Mouse (Mus musculus): ENCODE data around the gene Gng7. TPM values are rescaled to one million over a fixed set of nuclear protein-coding genes. Genes with fewer than 3 reads are reported as not detected.

The Gng7 gene
- total RNA-seq, 4 experiments from 2014 or later: 1.1 to 2.7 (median 1.7) TPM

DNA sequence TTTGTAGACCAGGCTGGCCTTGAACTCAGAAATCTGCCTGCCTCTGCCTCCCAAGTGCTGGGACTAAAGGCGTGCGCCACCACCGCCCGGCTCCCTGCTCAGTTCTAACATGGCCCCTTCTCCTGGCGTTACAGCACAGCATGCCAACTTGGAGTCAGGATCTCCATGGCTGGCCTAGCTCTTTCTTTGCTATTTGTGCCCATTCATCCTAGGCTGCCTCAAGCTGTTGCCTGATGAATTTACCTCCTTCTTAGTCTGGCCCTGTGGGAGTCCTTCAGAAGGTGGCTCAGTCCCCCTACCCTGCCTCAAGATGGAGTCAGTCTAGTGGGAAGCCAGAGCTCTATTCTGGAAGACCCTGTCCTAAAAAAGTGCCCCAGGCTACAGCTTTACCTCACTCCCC, 12.1 kb upstream of the Gng7 start:
- DNase-seq (ENCODE audit: low spot score in 2 of 2): no peak

DNA sequence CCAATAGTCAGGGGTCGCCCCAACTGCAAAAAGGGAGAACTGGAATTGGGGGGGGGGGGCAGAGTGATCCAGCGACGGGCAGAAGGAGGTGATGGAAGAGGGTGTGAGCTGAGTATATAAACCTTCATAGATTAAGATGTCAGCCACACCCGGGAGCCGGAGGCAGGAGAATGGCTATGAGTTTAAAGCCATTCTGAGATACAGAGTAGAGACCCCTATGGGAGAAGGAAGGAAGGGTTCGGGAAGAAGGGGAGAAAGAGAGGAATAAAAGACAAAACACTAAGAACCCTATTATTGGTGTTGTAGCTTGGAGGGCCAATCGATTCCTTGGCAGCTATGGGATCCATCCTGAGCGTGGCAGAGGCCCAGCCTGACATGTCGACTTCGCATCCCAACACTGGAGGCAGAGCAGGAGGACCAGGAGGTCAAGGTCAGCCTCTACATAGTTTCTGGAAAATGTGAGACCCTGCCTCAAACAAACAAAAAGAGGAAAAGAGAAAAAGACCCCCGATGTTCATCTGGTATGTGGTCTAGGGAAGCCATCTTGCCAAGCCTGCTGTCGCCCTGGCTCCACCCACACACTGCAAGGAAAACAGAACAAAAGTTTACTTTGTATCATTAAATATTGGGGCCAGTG, 11.0 kb upstream of the Gng7 start, which contains the start of gene Diras1:
Diras1 (minus strand) TSS at position 24 of the 637 bp plus-strand sequence.
- DNase-seq (ENCODE audit: low spot score in 2 of 2): no peak

DNA sequence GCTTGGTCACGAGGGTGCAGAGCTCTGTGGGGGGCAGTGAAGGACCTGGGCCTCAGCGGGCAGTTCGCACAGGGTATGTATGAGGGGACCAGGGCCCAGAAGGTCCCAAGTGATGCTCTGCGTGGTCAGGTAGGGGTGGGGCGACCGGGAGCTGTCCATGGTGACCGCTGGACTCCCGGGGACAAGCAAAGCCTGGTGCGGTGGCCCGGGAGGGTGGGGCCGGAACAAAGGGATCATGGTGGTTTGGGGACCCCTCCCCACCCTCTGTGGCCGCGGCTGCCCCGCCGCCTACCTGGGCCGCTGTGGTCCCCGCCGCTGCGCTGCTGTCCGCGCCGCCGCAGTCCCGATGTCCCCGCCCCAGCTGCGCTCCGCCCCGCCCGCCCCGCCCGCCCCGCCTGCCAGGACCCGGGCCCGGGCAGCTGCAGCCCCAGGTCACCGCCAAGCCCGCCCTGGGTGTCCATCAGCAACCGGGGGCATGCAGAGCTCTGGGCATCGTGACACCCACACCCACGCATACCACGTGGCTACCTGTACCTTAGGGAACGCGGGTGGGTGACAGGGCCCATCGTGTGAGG, 10.4 kb upstream of the Gng7 start:
- no peak for DNase-seq (ENCODE audit: low spot score in 2 of 2)

DNA sequence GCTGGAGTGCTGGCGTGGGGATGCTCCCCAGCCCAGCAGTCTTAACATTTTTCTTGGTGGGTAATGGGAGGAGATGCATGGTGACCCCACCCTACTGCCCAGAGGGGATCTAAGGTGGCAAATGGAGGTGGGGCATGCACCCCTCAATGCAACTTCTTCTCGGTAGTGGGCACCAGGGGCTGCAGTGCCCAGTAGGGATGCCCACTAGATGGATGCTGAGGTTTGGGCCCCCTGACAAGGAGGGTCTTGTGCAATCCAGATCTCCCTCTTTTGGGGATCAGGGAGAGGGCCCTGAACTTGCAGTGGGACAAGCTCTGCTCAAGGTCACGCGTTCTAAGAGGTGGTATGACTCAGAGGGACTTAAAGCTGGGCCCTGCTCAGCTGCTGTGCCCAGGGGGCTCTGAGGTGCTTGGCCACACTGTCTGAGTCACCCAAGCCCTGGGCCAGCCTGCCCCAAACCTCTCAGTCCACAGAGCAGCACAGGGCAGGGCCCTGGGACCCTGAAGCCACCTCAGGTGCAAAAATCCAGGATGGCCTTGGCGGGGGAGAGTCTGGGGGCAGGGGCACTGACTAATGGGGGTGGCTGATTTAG, 9.7 kb upstream of the Gng7 start:
- no peak for DNase-seq (ENCODE audit: low spot score in 2 of 2)

DNA sequence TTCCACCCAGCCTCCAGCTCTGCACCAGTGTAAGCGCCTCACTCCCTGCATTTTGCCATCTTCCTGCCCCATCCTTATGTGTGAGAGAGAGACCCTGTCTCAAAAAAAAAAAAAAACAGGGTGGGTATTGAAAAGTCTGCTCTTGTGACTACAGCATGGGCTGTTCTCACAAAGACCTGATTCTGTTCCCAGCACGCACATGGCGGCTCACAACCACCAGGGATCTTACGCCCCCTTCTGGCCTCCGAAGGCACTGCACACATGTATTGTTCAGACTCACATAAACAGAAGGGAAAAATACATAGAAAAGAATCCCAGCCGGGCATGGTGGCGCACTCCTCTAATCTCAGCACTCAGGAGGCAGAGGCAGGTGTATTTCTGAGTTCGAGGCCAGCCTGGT, 8.0 kb upstream of the Gng7 start:
- DNase-seq (ENCODE audit: low spot score in 2 of 2): no peak

DNA sequence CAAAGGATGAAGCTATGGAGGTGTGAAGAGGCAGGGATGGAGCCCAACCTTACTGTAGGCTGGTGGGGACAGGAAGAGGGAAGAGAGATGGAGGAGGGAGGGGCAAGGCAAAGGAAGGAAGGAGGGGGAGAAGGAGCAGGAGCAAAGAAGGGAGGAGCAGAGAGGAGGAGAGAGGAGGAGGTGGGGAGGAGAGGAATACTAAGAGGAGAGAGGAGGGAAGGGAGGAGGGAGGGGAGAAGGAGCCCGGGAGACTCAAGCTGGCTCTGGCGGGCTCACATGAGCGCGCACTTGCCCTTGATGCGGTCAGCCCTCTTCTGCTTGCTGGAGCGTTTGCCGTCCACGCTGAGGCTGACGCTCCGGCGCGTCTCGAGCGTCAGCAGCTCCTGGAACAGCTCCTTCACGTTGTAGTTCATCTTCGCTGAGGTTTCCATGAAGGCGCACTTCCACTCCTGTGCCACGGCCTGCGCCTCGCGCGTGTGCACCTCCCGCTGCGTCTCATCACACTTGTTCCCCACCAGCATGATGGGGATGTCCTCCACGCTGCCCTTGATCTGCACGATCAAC, 6.9 kb upstream of the Gng7 start:
- no peak for DNase-seq (ENCODE audit: low spot score in 2 of 2)

DNA sequence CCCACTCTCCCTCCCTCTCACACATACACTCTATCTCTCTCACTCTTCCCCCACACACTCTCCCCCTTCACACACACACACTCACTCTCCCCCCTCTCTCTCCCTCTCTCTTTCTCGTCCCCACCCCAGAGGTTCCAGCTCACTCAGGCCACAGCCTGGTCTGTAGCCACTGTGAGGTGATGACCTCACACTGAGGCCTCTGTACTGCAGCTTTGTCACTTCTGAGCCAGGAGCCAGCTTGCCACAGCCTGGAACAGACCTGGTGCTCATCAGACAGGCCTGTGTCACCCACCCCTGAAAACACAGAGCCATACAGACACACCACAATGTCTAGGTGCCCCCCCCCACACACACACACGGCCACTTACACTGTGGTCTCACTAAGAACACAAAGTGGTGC, 5.5 kb upstream of the Gng7 start:
- no peak for DNase-seq (ENCODE audit: low spot score in 2 of 2)

DNA sequence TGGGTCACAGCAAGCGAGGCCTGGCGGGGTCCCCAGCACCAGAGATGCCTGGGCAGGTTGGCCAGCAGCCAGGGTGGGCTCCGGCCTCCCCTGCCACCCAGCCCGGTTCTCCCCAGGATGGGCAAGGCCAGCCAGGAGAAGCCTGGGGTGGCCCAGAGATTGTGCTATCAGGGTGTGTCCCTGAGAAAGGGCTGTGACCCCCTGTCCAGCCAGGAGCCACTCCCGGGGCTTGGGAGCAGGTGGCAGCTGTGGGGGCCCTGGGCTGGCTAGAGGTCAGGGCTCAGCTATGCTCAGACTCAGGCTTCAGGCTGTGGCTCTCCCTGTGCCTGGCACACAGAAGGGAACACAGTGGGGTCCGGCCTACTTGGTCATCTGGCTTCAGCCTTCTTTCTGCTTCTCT, 4.9 kb upstream of the Gng7 start:
- DNase-seq (ENCODE audit: low spot score in 2 of 2): no peak

DNA sequence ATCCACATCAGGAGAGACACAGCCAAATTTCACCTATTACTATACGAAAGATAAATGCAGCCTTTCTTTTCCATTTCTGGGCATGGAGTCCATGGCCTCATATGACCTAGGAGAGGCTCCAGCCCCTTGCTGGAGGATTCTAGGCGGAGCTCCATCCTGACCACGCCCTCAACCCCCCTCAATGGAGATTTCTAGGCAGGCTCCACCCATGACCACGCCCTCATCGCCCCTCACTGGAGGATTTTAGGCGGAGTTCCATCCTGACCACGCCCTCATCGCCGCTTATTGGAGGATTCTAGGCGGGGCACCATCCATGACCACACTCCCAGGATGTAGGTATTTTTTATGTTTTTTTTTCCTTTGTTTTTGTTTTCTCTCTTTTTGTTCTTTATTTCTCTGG, 3.6 kb upstream of the Gng7 start:
- peak in 1 of 2 experiments; percentile 28 for DNase-seq (ENCODE audit: low spot score in 2 of 2)

DNA sequence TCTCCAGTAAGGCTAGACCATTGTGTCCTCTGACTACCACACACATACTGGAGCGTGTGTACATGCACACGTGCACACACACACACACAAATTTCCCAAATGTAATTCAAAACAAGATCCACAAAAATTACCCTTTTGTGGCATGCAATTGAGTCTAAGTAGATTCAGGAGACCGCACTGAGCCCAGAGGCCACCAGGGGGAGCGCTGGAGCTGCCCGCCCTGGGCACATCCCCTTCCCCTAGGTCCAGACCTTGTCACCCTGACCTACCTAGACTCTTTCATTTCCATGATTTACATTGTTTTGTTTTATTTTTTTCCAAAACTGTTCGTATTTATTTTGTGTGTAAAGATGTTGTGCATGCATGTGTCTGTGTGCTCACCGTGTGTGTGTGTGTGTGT, 1.9 kb upstream of the Gng7 start:
- DNase-seq (ENCODE audit: low spot score in 2 of 2): peak; percentile 47 to 49

DNA sequence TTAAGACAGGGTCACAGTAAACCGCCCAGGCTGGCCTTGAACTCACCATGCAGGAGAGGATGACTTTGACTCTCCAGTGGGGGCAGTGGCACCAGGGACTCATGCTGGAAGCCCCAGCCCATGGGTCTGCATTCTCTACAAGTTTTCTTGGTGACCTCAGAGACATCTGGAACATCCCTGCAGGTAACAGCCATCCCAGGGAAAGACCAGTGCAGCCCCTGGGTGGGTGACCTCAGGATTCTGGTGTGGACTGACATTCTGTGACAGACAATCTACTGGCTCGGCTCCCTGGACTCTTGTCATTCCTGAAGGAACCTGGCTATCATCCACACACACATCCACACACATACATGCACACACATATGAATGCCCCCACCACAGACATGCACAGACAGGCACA, 921 bp upstream of the Gng7 start:
- DNase-seq (ENCODE audit: low spot score in 2 of 2): no peak

DNA sequence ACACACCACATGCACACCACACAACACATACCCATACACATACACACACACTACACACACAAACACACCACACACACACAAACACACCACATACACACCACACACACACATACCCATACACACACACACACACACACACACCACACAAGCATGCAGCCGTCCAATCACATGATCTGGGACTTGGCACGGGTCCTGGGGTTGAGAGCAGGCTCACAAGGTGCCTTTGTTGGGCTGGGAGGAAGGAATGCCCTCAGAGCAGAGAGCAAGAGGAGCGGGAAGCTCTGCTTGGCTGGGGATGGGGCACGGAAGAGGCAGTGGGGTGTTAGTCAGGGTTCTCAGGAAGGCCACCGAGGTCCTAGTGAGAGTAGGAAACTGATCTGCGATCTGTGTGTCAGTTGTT, 3.9 kb downstream of the Gng7 start:
- no peak for DNase-seq (ENCODE audit: low spot score in 2 of 2)

DNA sequence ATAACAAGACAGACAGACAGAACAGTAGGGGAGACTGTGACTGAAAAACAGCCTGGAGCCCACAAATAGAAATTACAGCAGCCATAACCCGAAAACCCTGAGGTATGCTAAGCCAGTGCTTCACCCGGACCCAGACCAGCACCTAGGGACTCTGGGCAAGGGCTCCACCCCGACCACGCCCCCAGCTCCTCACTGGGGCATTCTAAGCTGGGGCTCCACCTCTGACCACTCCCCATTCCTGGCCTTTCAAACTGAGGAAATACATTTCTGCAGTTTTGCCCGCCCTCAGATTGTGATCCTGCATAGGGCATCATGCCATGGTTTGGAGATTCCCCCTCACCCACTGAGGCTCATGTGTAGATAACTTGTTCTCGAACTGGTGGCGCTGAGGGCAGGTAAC, 7.5 kb downstream of the Gng7 start:
- DNase-seq (ENCODE audit: low spot score in 2 of 2): no peak

DNA sequence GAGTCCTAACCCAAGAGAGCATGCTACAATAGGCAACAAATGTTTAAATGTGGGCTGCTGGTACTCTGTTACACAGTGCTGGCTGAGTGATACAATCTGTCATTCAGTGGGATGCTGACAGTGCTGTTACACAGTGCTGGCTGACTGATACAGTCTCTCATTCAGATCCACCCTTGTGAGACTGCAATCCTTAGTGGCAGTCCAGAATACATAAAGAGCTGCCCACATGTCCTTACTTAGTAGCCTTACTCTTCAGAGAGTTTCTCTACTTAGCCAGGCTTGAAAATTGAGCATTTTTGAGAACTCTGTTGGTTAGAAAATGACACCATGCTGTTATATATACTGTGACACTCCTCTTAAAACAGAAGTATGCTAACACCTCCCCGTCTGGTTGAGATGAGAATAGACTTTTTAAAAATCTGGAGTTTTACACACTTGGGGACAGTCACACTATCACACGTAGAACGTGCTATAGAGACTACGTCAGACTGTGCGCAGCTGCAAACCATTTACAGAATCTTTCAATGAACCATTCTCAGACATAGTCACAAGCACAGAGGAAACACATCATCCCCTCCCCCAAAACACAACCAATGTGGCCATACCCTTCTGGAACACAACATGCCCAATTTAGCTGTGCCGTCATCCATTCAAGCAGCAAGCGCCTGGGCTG, 8.6 kb downstream of the Gng7 start:
- DNase-seq (ENCODE audit: low spot score in 2 of 2): no peak

DNA sequence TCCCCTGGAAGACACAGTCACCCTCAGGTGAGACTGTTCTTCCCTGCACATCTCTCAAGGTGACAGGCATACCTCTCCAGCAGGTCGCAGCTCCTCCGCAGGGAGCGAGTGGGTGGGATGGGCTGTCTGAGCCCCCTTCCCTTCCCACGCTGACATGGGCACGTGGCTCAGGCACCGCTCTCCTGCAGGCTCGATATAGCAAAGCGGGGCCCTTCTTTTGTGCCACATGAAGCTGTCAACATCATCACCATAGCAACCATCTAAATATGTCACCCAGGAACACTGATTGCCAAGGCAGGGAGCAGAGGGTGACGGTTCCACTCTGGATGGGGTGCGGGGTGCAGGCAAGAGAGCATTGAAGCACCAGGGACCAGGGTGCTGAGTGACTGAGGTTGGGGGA, 13.6 kb downstream of the Gng7 start:
- DNase-seq (ENCODE audit: low spot score in 2 of 2): no peak

DNA sequence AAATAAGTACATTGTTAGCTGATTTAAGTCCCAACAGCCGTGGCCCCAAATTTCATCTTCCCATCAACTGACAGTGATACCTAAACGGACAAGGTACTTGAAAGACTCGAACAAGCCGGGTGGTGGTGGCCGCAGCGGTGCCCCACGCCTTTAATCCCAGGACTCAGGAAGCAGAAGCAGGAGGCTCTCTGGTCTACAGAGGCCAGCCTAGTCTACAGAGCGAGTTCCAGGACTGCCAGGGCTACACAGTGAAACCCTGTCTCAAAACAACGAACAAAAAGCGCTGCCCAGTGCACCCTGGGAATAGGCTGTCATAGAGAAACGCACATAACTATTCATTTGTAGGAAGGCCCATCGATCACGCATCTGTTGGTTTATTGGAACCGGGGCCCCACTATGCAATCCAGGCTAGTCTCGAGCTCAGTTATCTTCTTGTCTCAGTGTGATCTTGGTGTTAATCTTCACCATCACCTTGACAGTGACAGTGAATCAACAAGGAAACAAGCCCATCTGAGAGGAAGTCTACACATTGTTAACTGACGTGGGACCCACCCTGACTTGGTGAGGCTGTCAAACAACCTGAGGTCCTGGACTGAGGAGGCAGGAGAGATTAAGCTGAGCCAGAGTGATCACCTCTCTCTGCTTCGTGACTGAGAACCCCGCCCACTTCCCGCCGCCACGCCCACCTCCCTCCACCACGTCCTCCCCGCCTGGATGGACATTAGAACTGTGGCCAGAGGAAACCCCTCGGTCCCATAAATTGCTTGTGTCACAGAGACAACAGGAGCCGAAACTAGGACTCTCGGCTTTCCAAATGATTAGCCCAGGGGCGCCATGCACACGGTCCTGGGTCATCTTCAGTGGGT, 14.3 kb downstream of the Gng7 start:
- no peak for DNase-seq (ENCODE audit: low spot score in 2 of 2)

DNA sequence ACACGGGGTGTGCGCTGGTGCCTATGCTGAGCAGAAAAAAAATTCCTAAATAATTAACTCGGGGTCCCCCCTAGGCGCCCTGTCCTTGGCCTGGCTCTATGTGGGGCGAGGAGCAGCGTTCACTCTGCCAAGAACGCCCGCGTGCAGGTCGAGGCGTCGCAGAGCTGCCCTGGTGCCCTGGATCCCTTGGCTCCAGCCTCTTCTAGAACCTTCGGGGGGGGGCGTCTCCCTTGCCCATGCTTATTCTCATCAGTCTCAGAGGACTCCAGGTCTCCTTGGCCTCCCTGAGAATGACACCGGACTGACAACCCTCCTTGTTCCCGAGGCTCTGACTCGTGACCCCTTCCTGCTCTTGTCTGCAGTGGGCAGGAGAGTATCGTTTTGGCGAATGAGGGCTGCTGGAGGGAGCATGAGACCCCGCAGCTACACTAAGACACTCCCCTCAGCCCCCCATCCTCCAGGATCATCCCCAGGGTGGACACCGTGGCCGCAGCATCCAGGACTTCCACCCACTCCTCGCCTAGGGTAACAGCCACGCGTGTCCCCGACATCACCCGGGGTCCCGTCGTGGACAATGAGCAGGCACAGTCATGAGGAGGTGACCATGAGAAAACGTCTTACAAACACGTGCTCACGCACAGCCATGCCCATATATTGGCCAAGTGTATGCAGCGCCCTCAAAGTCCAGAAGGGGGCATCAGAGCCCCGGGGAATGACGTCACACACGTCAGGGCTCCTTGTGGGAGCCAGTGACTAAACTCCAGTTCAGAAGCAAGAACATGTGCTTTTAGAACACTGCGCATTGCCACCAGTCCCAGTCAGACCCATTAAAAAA, 15.2 kb downstream of the Gng7 start:
- peak; percentile 78 to 79 for DNase-seq (ENCODE audit: low spot score in 2 of 2)

DNA sequence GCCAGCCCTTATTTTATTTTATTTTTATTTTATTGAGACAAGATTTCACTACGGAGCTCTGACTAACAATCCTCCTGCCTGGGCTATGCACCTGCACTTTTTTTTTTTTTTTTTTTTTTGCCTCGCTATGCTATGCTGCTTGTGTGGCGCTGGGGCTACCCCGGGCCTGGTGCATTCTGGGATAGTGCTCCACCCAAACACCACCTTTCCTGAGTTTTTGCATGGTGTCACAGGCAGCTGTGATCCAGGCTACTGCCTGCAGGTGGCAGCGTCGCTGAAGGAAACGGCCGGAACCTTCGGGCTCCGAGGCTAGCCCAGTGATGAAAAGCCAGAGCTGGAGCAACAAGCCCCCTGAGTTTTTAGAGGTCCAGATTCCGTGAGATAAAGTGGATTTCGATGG, 16.0 kb downstream of the Gng7 start:
- no peak for DNase-seq (ENCODE audit: low spot score in 2 of 2)

DNA sequence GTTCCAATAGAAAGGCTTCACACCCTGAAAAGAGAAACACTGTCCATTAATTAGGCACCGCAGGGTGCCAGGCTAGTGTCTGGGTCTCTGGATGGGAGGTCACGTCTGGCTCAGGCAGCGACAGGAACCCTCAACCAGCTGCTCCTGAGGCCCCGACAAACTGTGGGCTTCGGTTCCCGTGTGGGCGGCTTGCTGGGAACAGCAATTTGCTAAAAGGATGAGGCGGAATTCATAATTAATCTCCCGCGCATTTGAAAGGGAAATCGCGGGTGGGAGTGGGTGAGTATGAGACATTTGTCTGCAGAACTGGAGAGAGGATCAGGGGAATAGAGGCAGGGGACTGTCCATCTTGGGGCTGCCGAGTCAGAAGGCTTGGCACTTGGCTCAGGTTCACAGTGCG, 16.7 kb downstream of the Gng7 start:
- DNase-seq (ENCODE audit: low spot score in 2 of 2): no peak

DNA sequence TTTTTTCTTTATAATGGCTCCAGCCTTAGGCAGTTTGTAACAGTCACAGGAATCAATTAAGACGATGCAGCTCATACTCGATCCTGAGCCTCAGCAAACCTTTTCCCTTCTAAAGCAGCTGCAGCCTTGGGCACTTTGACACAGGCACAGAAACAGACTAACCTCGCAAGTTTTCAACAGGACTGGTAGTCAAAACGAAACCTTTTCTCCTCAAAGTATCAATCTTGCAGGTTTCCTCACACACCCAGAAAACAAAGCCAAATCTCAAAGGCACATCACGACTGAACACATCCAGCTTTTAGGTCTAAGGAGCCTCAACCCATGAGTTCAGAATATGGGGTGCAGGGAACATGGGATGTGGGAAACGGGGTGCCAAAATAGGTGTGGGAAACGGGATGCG, 17.4 kb downstream of the Gng7 start:
- DNase-seq (ENCODE audit: low spot score in 2 of 2): no peak

DNA sequence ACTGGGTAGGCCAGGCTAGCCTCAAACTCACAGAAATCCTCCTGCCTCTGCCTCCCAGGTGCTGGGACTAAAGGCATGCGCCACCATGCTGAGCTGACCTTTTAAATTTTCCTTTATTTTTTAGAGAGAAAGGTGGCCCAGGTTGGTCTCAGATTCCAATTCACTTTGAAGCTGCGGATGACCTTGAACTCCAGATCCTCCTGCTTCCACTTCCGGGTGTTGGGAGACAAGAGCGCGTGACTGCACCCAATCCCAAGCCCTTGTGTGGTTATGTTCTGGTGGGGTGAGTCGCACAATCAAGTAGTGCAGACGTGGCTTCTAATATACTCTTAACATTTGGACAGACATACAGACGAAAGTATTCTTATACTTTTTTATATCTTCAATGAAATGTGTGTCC, 18.2 kb downstream of the Gng7 start:
- DNase-seq (ENCODE audit: low spot score in 2 of 2): no peak

Measured in gastrocnemius, adult 8-10 months (tissue).